ENCODE assay signal across 8 mouse cellular contexts in the genomic region with DNA sequence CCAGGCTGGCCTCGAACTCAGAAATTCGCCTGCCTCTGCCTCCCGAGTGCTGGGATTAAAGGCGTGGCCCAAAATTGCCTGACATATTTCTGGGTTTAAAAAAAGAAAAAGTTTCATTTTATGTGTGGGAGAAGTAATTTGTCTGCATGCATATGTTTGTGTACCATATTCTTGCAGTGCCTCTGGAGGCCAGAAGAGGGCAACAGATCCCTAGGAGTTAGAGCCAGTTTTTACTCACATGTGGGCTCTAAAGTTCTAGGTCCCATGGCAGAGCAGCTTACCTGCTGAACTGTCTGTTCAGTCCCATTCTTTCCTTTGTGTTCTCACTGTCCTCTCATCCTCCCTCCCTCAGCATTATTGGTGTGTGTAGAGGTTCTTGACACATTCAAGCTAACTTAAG. TPM values are rescaled to one million over a fixed set of nuclear protein-coding genes. Genes with fewer than 3 reads are reported as not detected.
DNase-seq lines count a peak whose midpoint lies in the region; ATAC-seq and TF ChIP-seq lines count a peak whose summit lies in the region.

No protein-coding gene starts in this region.

- no peak for ATAC-seq in forebrain, embryonic 12.5 days (ENCODE audit: low FRiP score)
- ATAC-seq in limb, embryonic 11.5 days (ENCODE audit: insufficient number of reproducible peaks, low FRiP score, low TSS enrichment, low read depth): no peak
- no peak for ATAC-seq in Patski

- CTCF ChIA-PET in Patski (lab: Charles Lee): interaction anchor here (0.8 to 3.1 kb wide), 10 partner anchors 9 to 186 kb away, joined by 3 to 24 read pairs (median 4); no protein-coding TSS in a partner anchor

- TF ChIP-seq CTCF in Patski (IDR thresholded peaks at IDR 0.05): peak; percentile 84

- 91% methylated on average over 4 of the region's 4 CpGs for WGBS in forebrain, embryonic 10.5 days
- WGBS in forebrain, embryonic 12.5 days: 91% methylated on average over 4 of the region's 4 CpGs
- 96% methylated on average over 4 of the region's 4 CpGs for WGBS in limb, embryonic 11.5 days
- 90% methylated on average over 4 of the region's 4 CpGs for WGBS in limb, embryonic 10.5 days

- no peaks in the 10 kb centered on the region for H3K9me3 ChIP-seq in forebrain, embryonic 10.5 days
- no peaks in the 10 kb centered on the region for H3K9me3 ChIP-seq in forebrain, embryonic 12.5 days
- H3K9me3 ChIP-seq in limb, embryonic 11.5 days (ENCODE audit: control insufficient read depth, low read length): no peaks in the 10 kb centered on the region
- no peaks in the 10 kb centered on the region for H3K9me3 ChIP-seq in limb, embryonic 10.5 days (replicated peaks)

- peak; percentile 42 for DNase-seq in forebrain, embryonic 10.5 days (ENCODE audit: extremely low spot score, low spot score)
- DNase-seq in limb, embryonic 11.5 days (ENCODE audit: low spot score): peak; percentile 48
- DNase-seq in limb, embryonic 10.5 days (ENCODE audit: low spot score): no peak
- no peak for DNase-seq in Patski (ENCODE audit: low read depth, low spot score)
- peak; percentile 49 to 55 for DNase-seq in kidney, postnatal 25 days
- peak; percentile 9 for DNase-seq in spleen, adult 12 weeks (ENCODE audit: low spot score)
- DNase-seq in gastrocnemius, postnatal 14 days: no peak

- no peak overlapping the region for H3K4me2 ChIP-seq in forebrain, embryonic 12.5 days
- H3K4me2 ChIP-seq in limb, embryonic 11.5 days (ENCODE audit: low read depth, severe bottlenecking): no peak overlapping the region

- intact Hi-C loops in gastrocnemius, postnatal 14 days (cut with DNase I; ENCODE audit: low total_unique reads): no loop called here

- POLR2A ChIA-PET in Patski (lab: Charles Lee): interaction anchor here (0.6 to 1.0 kb wide), 2 partner anchors 17 to 23 kb away, joined by 3 to 4 read pairs; no protein-coding TSS in a partner anchor

- no peak overlapping the region for H3K4me3 ChIP-seq in forebrain, embryonic 10.5 days
- H3K4me3 ChIP-seq in forebrain, embryonic 12.5 days (replicated peaks): no peak overlapping the region
- H3K4me3 ChIP-seq in limb, embryonic 11.5 days (ENCODE audit: low read depth, low read length): no peak overlapping the region
- H3K4me3 ChIP-seq in limb, embryonic 10.5 days: no peak overlapping the region

- no peak overlapping the region for H3K27ac ChIP-seq in forebrain, embryonic 10.5 days
- no peak overlapping the region for H3K27ac ChIP-seq in forebrain, embryonic 12.5 days
- no peak overlapping the region for H3K27ac ChIP-seq in limb, embryonic 11.5 days (replicated peaks; ENCODE audit: low read depth, low read length)
- no peak overlapping the region for H3K27ac ChIP-seq in limb, embryonic 10.5 days

- peaks cover 99% of the 10 kb centered on the region for H3K36me3 ChIP-seq in forebrain, embryonic 10.5 days (replicated peaks)
- peaks cover 86% of the 10 kb centered on the region for H3K36me3 ChIP-seq in forebrain, embryonic 12.5 days (replicated peaks)
- peaks cover 46% of the 10 kb centered on the region for H3K36me3 ChIP-seq in limb, embryonic 11.5 days (ENCODE audit: control insufficient read depth, insufficient read depth, low read length)
- peaks cover 98% of the 10 kb centered on the region for H3K36me3 ChIP-seq in limb, embryonic 10.5 days

- no peak overlapping the region for H3K9ac ChIP-seq in forebrain, embryonic 12.5 days
- no peak overlapping the region for H3K9ac ChIP-seq in limb, embryonic 11.5 days (ENCODE audit: low read length)

- no peaks in the 10 kb centered on the region for H3K27me3 ChIP-seq in forebrain, embryonic 10.5 days (ENCODE audit: poor library complexity, severe bottlenecking)
- H3K27me3 ChIP-seq in forebrain, embryonic 12.5 days: no peaks in the 10 kb centered on the region
- no peaks in the 10 kb centered on the region for H3K27me3 ChIP-seq in limb, embryonic 11.5 days (ENCODE audit: control insufficient read depth, insufficient read depth, low read length)
- no peaks in the 10 kb centered on the region for H3K27me3 ChIP-seq in limb, embryonic 10.5 days (ENCODE audit: low read depth, poor library complexity, severe bottlenecking)
- no peaks in the 10 kb centered on the region for H3K27me3 ChIP-seq in Patski

- in situ Hi-C loops in Patski (cut with MboI; ENCODE audit: low pct_unique_long_range_greater_than_20kb): no loop called here

- H3K4me1 ChIP-seq in forebrain, embryonic 10.5 days: no peaks in the 10 kb centered on the region
- H3K4me1 ChIP-seq in forebrain, embryonic 12.5 days: no peaks in the 10 kb centered on the region
- H3K4me1 ChIP-seq in limb, embryonic 11.5 days (ENCODE audit: control insufficient read depth, insufficient read depth, low read length): no peaks in the 10 kb centered on the region
- no peaks in the 10 kb centered on the region for H3K4me1 ChIP-seq in limb, embryonic 10.5 days

RNA-seq across cellular contexts. Expression of gene Luc7l, which starts 24.0 kb away (rescaled TPM):
- 116 and 135 TPM in 2 replicates for polyA plus RNA-seq in forebrain, embryonic 10.5 days (2016; fragmentation: Nextera tagmentation; extraction: Ambion mirVana)
- 148 and 151 TPM in 2 replicates for polyA plus RNA-seq in forebrain, embryonic 12.5 days (2016; fragmentation: Nextera tagmentation; extraction: Ambion mirVana)
- 146 and 153 TPM in 2 replicates for polyA plus RNA-seq in limb, embryonic 11.5 days (2014; fragmentation: Nextera tagmentation; extraction: Ambion mirVana)
- polyA plus RNA-seq in limb, embryonic 10.5 days (2016; fragmentation: Nextera tagmentation; extraction: Ambion mirVana): 136 and 137 TPM in 2 replicates
- polyA plus RNA-seq in Patski (2021): 113 TPM
- total RNA-seq in gastrocnemius, postnatal 14 days (2021): 10 to 100 TPM; 14.0 to 15.4 TPM

RNA-seq across cellular contexts. Expression of gene Fam234a, which starts 32.7 kb away (rescaled TPM):
- polyA plus RNA-seq in forebrain, embryonic 10.5 days (2016; fragmentation: Nextera tagmentation; extraction: Ambion mirVana): 24.4 and 25.1 TPM in 2 replicates
- polyA plus RNA-seq in forebrain, embryonic 12.5 days (2016; fragmentation: Nextera tagmentation; extraction: Ambion mirVana): 19.7 and 24.4 TPM in 2 replicates
- polyA plus RNA-seq in limb, embryonic 11.5 days (2014; fragmentation: Nextera tagmentation; extraction: Ambion mirVana): 25.7 and 26.0 TPM in 2 replicates
- polyA plus RNA-seq in limb, embryonic 10.5 days (2016; fragmentation: Nextera tagmentation; extraction: Ambion mirVana): 21.5 and 28.0 TPM in 2 replicates
- 147 TPM for polyA plus RNA-seq in Patski (2021)
- total RNA-seq in gastrocnemius, postnatal 14 days (2021): 10 to 100 TPM; 47.8 to 62.8 TPM

Comparison
In these comparisons a context has a peak if more than half of its experiments do, and no peak if none do; other contexts are left out.
1. DNase-seq: peak in forebrain, embryonic 10.5 days (single experiment), limb, embryonic 11.5 days (single experiment), kidney, postnatal 25 days (2 of 2) and spleen, adult 12 weeks (single experiment); none in limb, embryonic 10.5 days (single experiment), Patski (single experiment) and gastrocnemius, postnatal 14 days (single experiment).